Mouse (Mus musculus) urinary bladder, postnatal 4 days (tissue): ENCODE measurements at regions not wholly inside any gene's neighbourhood (a gene's known extent, or its start where the extent isn't known, plus 50 kb on each side); places are given as distances from the start of the nearest gene placed in this dataset.
A peak's percentile ranks its signal among the peaks of the same experiment; 100 is the strongest.

Experiments
- DNase-seq, 2 experiments: peaks; one replicate each; pipeline ENCODE4 v3.0.0; 2021 to 2022; ENCODE audit warnings: low spot score in 2 of 2

DNA sequence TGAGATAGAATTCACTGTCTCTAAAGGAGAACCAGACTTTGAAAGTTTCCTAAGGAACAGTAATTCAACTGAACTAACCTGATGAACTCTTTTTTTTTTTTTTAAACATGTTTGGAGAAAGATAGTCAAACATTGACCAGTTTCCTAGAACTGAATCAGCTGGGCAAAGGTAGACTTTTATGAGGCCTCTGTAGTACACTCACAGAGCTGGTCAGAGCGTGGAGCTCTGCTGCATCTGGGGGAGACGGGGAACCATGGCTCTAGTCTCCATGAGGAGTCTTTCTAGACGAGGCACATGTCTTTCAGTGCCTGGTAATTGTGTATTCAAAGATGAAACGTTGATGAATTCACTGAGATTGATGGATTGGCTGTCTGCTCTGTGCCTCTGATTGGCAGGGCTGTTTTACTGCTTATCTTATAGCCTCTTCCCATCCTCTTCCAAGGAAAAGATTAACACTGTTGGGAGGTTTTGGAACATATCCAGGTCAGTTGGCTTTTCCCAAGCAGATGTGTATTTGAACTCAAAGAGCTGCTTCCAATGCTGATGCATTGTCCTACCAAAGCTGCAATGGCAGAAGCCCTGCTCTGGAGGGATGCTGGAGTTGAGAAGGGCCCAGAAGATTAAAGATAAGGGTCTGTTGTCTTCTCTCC lies 122.5 kb upstream of the Maf start:
- no peak for DNase-seq

DNA sequence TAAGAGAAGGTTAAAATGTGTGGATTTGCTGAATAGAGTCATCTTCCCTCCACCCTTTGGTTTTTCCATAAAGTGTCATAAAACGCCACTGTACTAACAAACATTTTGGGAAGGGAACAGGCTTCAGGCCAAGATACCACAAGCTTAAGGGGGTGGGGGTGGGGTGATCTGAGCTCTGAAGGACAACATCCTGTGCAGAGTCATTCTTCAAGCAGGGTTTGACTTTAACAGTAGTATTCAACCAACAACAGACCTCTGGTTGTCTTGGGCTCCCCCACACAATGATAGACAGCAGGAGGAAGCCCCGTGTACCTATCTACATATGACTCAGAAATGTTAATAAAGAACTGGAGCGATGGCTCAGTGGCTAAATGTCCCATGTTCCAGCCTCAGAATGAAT lies 118.9 kb upstream of the Maf start:
- DNase-seq, result no peak

DNA sequence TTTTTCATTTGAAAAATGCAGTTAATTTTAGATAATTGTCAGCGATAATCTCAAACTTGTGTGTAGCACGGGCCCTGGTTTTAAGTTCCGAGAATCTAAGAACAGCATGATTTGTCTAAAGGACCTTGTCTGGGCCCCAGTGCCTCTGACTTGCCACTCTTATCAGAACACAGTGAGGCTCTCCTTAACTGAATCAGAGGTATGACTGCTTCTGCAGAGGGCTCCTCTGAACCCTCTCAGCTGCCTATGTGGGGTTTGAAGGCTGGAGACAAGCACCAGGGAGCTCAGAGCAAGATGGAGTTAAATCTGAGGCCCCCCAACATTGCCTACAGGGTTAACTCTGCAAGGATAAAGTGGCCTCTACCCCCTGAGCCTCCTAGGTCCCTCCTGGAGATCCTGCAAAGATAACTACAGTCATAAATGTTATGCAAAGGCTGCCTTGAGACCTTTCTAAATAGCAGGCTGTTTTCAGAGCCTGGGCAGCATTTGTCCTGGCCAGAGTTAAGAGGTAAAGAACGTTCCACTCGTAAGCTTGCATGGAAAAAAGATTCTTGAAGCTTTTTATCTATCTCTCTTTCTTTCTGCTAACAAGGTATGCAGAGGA lies 118.4 kb upstream of the Maf start:
- DNase-seq, result no peak

DNA sequence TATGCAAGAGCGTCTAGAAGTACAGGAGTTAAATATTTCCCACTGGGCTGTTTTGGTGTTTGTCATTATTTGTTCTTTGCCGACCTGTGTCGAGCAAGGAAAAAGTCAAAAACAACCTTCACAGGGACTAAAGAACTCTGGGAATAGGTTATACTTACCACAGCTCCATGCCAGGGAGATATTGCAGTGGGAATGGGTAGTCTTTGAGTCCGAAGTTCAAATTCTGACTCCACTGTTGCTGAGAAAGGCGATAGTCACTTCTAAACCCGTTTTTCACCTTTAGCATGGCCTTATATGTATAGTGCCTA lies 116.8 kb upstream of the Maf start:
- no peak for DNase-seq

DNA sequence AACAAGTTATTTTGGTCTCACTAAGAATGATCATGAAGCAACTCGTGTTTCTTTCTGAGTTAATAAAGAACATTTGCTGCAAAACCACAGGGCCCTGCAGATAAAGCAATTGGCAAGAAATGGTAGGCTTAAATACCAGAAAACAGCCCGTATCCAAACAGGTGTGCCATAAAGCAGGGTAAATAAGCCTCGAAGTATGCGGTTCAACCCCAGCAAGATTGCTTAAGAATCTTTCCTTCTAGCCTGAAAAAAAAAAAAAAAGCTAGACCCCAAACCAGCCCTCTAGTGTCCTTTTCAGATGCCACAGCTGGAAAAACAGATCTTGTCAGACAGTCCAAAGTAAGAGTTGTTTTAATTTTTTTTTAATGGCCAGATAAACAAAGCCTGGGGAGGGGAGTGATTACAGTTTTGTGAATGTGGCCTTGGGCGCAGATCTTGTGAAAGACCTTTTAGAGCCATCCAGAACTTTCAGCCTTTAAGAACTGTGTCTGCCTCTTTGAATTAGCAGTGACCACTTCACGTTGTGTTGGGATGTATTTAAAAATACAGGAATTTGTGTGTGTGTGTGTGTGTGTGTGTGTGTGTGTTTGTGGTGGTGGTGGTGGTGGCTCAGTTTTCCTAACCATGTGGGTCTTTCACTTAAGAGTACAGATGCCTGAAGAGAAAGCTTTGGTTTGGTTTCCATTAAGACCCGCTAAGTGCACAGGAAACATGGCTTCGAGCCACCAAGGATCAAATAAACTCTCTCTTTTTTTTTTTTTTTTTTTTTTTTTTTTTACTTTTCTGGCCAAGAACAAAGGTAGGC lies 116.3 kb upstream of the Maf start:
- no peak for DNase-seq

DNA sequence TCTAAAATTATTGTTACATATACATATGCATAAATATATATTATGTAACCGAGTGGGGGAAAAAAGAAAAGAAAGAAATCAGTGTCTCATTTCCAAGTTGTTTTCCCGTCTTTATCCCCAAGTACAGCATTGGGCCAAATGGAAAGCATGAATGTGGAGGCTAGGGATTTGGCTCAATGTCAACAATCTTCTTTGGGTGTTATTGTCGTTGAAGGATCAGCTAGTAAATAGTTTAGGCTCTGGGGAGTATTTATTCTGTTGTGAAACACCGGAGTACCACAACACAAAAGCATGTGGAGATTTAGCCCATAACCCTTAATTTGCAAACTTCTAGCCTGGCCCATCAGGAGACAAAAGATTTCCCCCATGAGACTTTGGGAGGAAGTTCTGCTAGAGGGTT lies 105.8 kb upstream of the Maf start:
- DNase-seq, result no peak

DNA sequence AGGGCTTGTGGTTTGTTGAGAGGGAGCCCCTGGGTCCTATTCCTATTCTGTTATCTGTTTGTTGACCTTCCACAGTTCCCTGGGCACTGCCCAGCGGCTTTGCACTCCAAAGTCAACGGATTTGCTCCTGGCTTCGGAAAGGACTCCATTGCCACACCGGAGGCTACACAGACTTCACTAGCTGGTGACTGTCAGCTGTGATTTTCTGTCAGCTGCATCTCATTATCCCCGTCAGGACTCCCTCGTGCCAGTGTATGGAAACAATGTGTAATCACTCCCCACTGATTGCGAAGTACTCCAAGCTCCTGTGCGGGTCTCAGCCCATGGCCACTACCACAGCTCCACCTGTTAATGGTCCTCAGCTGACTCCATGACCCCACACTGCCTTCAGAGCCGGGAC lies 99.0 kb upstream of the Maf start:
- no peak for DNase-seq

DNA sequence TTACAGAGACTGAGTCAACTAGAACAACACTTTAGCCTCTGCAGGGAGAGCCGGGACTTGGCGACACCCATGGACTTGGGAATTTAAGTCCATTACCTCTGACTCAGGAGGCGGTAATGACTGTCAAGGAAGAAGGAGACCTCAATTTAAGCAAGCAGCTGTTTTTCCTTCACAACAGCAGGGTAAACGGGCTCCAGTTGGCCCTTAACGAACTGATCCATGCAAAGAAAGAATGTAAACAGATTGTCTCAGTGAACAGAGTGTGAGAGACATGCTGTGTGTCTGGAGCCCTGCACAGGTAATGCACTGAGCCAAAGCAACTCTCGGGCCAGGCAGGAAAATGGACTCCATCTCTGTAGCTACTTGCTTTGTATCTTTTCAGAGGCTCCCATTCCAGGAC lies 98.5 kb upstream of the Maf start:
- no peak for DNase-seq

DNA sequence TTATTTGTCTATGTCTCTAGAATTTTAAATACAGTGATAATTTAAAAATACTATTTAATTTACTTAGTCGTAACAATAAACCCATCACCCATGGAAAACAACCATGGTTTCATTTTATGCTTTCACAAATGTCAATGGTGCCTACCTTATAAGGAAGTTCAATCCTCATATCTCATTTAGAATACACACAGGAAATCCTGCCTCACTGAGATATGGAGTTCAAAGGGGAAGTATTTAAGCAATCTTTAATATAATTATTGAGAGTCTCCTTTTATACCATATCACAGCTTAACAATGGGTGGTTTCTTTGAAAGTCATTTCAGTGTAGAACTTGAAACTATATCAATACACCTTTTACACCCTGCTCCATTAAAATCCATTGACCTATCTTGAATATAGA lies 86.0 kb upstream of the Maf start:
- DNase-seq, result no peak

DNA sequence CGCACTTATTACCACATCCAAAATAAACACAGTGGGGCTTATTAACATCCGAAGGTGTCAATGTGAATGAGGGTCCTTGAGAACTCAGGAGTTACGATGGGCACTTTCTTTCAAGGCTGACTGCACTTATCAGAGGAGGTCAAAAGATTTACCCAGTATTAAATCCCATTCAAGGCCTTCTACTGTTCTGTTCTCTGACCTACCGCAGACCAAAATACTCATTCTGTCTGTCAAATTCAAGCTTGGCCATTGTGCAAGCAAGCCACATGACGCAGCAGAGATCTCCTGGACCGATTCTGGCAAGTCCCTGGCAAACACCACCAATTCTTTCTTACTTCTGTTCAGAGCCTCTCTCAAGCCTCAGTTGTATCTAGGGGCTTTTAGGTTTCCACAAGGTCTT lies 80.8 kb upstream of the Maf start:
- DNase-seq, result no peak

DNA sequence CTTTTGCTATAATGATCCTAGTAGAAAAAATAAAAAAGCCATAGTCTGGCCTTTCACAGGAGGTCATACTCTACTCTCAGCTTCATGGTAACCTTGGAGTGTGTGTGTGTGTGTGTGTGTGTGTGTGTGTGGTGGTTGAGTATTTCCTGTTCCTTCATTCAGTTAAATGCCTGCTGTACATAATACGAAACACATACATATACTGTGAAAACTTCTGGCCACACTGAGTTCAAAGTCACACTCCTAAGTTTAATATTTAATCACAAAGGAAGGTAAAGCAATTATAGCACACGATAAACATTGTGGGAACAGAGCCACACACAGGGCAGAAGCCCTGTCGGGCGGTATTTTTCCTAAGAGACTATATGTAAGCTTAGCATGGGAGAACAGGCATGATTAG lies 78.6 kb upstream of the Maf start:
- DNase-seq, result no peak

DNA sequence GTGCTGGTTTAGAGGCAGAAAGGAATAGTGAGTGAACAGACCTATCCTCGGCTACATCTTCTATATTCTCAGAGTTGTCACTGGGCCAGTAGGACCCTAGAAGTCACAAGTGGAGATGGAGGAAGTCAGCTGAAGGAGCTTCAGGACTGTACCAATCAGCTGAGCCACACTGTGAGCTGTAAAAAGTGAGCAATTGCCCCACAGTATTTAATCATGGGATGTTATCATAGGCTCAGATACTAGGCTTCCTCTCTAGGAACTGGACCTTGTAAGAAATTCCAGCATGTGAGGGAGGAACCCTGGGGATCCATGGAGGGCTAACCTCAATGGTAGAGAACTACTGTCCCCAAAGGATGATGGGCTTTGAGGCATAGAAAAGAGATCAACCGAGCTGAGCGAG lies 78.2 kb upstream of the Maf start:
- no peak for DNase-seq

DNA sequence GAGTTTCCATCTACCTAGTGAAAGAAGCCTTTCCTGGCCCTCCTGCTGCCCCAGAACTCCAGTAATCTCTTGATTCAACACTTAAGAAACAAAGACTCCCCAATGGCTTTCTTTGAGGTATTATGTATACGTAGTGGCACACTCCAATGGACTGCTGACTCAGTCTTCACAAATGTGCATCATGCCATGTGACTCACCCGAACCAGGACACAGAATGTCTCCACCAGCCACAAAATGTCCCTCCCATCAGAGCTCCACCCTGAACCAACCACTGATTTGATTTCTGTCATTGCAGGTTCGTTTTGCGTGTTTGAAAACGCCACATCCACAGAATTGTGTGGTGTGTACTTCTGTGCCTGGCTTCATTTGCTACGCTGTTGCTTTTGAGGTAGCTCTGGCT lies 75.8 kb upstream of the Maf start:
- no peak for DNase-seq

DNA sequence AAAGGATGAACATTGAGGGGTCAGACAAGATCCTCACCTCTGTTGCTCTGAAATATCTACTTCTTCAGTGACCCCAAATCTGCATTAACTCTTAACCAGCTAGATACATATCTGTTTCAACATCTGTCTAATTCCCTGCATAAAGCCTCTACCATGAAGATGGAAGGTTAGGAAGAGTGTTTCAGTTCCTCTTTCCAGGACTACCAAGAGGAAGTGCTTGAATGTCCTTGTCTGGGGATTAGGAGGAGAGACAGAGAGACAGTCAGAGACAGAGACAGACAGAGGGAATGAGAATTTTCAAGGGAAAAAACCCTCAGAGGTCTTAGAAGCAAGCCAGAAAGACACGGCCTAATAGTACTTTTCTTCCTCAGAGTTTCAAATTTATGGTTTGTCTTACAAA lies 70.8 kb upstream of the Maf start:
- no peak for DNase-seq

DNA sequence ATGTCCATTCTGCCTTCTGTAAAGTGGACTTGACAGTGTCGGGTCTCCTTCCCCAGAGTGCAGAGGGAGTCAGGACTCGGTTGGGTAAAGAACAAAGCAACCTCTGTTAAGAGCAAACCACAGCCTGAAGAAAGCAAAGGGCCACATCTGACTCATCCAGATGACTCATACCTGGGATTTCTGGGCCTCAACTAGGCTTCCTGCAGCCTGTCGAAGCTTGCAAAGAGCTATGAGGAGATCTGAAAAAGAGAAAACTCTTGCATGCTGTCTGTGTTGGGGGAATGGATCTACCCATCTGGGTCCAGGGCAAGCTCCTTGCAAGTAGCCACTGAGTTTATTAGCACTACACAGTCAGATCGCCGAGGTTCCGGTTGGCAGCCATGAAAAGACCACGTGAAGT lies 63.5 kb upstream of the Maf start:
- DNase-seq, result no peak

DNA sequence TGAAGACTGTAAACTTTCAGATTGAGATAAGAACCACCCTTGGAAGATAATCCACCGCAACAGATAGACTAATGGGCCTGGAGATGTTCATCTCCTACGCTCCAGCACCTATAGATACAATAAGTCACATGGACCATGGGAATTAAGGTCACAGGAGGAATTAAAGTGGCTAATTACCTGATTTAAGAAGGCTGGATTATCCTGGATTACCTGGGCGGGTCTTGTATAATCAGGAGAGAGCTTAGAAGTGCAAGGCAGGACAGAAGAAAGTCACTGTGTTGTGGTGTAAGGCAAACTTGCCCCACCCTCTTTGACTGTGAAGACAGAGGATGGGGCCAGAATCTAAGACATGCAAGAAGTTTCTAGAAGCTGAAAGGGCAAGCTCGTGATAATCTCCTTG lies 61.0 kb upstream of the Maf start:
- no peak for DNase-seq

DNA sequence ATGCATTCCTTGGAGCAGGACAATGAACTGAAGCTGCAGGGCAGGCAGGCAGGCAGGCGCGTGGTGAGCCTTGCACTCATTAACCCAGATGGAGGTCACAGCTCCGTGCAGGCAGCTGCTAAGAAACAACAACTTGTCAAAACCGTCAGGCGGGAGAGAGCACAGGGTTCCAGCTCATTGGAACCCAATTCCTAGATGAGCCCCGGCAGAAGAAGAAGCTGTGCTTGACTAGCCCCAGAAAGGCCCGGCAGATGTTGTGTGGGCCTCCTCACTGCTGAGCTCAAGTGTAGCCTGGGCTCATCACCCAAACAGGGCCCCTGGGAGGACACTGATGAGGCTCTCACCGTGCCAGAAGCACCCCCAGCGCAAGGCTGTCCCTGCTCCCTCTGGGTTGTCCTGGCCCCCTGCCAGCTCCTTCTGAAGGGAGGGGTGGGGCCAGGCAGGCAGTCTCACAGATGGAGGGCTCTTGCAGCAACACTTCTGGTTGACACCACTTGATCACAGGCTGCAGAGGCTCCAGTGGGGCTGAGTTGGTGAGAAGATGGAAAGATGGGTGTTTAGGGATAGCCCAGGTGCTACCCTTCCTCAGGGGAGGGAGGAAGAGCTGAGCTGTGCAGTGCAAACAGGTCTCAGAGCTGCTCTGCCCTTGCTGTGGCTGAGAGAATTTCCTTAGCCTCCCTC lies 58.8 kb upstream of the Maf start:
- peak; percentile 37 to 63 for DNase-seq

DNA sequence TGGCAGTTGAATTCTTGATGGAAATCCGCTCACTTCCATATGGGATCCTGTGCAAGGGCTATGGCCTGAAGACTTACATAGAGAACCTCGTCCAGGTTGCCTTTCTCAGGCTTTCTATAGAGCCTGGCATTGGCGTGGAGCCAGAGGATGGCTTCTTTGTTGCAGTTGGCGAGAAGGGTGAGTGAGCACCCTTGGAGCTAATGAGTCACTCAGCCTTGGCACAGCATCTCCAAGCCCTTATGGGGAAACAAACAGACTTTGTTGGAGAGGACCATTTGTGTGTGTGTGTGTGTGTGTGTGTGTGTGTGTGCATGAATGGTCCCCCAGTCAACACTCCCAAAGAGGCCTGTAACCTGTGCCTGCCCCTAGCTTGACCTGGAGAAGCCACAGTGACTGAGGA lies 57.0 kb upstream of the Maf start:
- DNase-seq, result no peak

DNA sequence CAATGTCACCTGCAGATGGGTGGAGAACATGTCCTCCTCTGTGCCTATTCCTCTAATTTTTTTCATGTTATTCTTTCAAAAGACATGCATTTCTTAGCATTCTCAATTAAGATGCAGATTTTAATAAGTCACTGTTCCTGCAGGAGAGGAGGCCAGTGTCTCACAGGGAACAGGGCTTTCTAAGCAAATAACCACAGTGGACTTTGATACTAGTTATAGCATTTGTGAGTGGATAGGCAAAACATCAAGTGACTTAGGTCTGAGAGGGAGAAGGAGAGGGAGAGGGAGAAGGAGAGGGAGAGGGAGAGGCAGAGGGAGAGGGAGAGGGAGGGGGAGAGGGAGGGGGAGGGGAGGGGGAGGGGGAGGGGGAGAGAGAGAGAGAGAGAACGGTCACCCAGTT lies 50.4 kb upstream of the Maf start:
- no peak for DNase-seq
